ENCODE assay signal across 8 mouse cellular contexts in genomic region chr13:97438692-97439091, GRCm38 (mm10).
DNase-seq lines count a peak whose midpoint lies in the region; ATAC-seq lines count a peak whose summit lies in the region.

No protein-coding gene starts in this region.

- no peak overlapping the region for H3K4me3 ChIP-seq in neural tube, embryonic 11.5 days (ENCODE audit: low read depth, low read length)
- no peak overlapping the region for H3K4me3 ChIP-seq in intestine, embryonic 15.5 days (replicated peaks)
- H3K4me3 ChIP-seq in neural tube, embryonic 14.5 days (ENCODE audit: low read depth, low read length), result no peak overlapping the region

- ATAC-seq in neural tube, embryonic 11.5 days (ENCODE audit: insufficient read depth, low FRiP score, low TSS enrichment), result no peak
- ATAC-seq in intestine, embryonic 15.5 days, result no peak
- ATAC-seq in neural tube, embryonic 14.5 days (ENCODE audit: low read depth), result no peak

- peak; percentile 32 for DNase-seq in adrenal gland, postnatal 25 days
- DNase-seq in adrenal gland, postnatal 4 days (ENCODE audit: low spot score in 2 of 2), result no peak
- DNase-seq in neural tube, embryonic 11.5 days (ENCODE audit: low spot score), result peak; percentile 49
- no peak for DNase-seq in neural tube, embryonic 10.5 days (ENCODE audit: extremely low spot score, low spot score)
- no peak for DNase-seq in layer of hippocampus, adult 9-11 months
- no peak for DNase-seq in adipocyte (ENCODE audit: low spot score)

- peaks cover 56% of the 10 kb centered on the region for H3K4me1 ChIP-seq in neural tube, embryonic 11.5 days (ENCODE audit: control insufficient read depth, insufficient read depth, low read length)
- H3K4me1 ChIP-seq in intestine, embryonic 15.5 days (replicated peaks), result peaks cover 47% of the 10 kb centered on the region
- peaks cover 53% of the 10 kb centered on the region for H3K4me1 ChIP-seq in neural tube, embryonic 14.5 days (ENCODE audit: control insufficient read depth, insufficient read depth, low read length)

- no peaks in the 10 kb centered on the region for H3K9me3 ChIP-seq in neural tube, embryonic 11.5 days (ENCODE audit: control insufficient read depth, low read length)
- H3K9me3 ChIP-seq in intestine, embryonic 15.5 days, result no peaks in the 10 kb centered on the region
- H3K9me3 ChIP-seq in neural tube, embryonic 14.5 days (ENCODE audit: control insufficient read depth, low read length), result no peaks in the 10 kb centered on the region

- peak overlapping the region; percentile 24 for H3K4me2 ChIP-seq in neural tube, embryonic 11.5 days (ENCODE audit: low read depth)
- H3K4me2 ChIP-seq in intestine, embryonic 15.5 days (replicated peaks), result peak overlapping the region; percentile 42
- peak overlapping the region; percentile 29 for H3K4me2 ChIP-seq in neural tube, embryonic 14.5 days (ENCODE audit: low read depth, low read length)

- no peaks in the 10 kb centered on the region for H3K36me3 ChIP-seq in neural tube, embryonic 11.5 days (ENCODE audit: control insufficient read depth, insufficient read depth, low read length)
- no peaks in the 10 kb centered on the region for H3K36me3 ChIP-seq in intestine, embryonic 15.5 days
- no peaks in the 10 kb centered on the region for H3K36me3 ChIP-seq in neural tube, embryonic 14.5 days (ENCODE audit: control insufficient read depth, insufficient read depth, low read length)

- H3K27me3 ChIP-seq in neural tube, embryonic 11.5 days (ENCODE audit: control insufficient read depth, insufficient read depth, low read length), result no peaks in the 10 kb centered on the region
- H3K27me3 ChIP-seq in intestine, embryonic 15.5 days (replicated peaks), result no peaks in the 10 kb centered on the region
- no peaks in the 10 kb centered on the region for H3K27me3 ChIP-seq in neural tube, embryonic 14.5 days (ENCODE audit: control insufficient read depth, insufficient read depth, low read length)

- peak overlapping the region; percentile 52 for H3K9ac ChIP-seq in neural tube, embryonic 11.5 days (ENCODE audit: low read length)
- H3K9ac ChIP-seq in intestine, embryonic 15.5 days, result no peak overlapping the region
- H3K9ac ChIP-seq in neural tube, embryonic 14.5 days (replicated peaks; ENCODE audit: low read depth, low read length), result no peak overlapping the region; the same call in 1 of the 2 replicates

- 48% methylated on average over 12 of the region's 12 CpGs for WGBS in neural tube, embryonic 11.5 days
- WGBS in intestine, embryonic 15.5 days, result 49% methylated on average over 12 of the region's 12 CpGs
- WGBS in neural tube, embryonic 14.5 days, result 22% methylated on average over 12 of the region's 12 CpGs

- H3K27ac ChIP-seq in neural tube, embryonic 11.5 days (ENCODE audit: low read depth, low read length), result peak overlapping the region; percentile 69
- H3K27ac ChIP-seq in intestine, embryonic 15.5 days, result no peak overlapping the region
- peak overlapping the region; percentile 18 for H3K27ac ChIP-seq in neural tube, embryonic 14.5 days (ENCODE audit: low read depth, low read length)

Comparison
In these comparisons a context has a peak if more than half of its experiments do, and no peak if none do; other contexts are left out.
1. DNase-seq: peak in adrenal gland, postnatal 25 days (single experiment) and neural tube, embryonic 11.5 days (single experiment); none in adrenal gland, postnatal 4 days (0 of 2), neural tube, embryonic 10.5 days (single experiment), layer of hippocampus, adult 9-11 months (single experiment) and adipocyte (single experiment).
2. Peak in every context shown above with its lines, with median percentiles within 50 percentile points of each other: H3K4me2 ChIP-seq.